Mouse (Mus musculus): ENCODE measurements around the gene Aplf.

GRCm38 (mm10) chr6:87667804-87668203 lies 4.2 kb downstream of the Aplf start:
- TF ChIP-seq CTCF (IDR thresholded peaks at IDR 0.05; ENCODE audit: borderline replicate concordance, control insufficient read depth, extremely low read depth, insufficient read depth, low read length, poor library complexity) (no peak), POLR2A (IDR thresholded peaks at IDR 0.05; ENCODE audit: control insufficient read depth, extremely low read depth, insufficient read depth, low read length, poor library complexity) (no peak)
